Mouse (Mus musculus): ENCODE measurements around the gene Vrk3.
A peak's percentile ranks its signal among the peaks of the same experiment; 100 is the strongest.

Gene Vrk3

DNA sequence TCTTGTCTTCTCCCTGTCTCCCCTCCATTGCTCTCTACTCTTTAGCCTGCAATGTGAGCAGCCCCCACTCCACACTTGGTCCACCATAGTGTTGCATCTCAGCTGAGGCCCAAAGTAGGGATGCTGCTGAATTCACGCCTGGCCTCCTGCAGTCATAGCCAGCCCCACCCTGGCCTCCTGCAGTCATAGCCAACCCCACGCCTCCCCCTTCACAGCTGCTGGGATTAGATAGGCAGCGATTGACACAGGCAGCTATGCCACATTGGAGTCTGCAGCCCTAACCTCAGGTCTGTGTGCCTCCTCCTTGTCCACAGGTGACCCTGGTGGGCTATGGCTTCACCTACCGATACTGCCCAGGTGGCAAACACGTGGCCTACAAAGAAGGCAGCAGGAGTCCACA is 19.9 kb downstream of the Vrk3 start:
- DNase-seq = no peak

DNA sequence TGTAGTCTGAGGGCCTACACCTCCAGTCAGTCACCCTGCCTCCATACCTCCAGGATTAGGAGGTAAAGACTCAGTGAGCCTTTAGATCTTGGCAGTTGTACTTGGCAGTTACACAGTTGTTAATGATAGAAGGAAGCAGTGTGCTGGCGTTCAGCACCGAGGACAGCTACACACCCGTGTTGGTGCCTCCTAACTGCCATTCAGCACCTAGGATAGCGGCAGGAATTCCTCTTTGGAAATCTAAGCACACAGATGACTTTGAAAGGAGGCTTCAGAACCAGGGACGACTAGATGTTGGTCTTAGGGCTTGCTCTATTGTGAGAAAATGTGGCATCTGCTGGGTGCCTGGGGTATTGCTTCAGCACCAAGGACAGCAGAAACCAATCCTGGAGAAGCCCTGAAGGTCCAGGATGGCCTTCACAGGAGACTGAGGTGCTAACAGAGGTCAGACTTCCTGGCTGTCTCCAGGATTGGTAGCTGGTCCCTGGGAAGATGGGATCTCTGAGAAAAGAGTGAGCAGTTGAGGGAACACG is 21.9 kb downstream of the Vrk3 start:
- DNase-seq = peak; percentile 93

DNA sequence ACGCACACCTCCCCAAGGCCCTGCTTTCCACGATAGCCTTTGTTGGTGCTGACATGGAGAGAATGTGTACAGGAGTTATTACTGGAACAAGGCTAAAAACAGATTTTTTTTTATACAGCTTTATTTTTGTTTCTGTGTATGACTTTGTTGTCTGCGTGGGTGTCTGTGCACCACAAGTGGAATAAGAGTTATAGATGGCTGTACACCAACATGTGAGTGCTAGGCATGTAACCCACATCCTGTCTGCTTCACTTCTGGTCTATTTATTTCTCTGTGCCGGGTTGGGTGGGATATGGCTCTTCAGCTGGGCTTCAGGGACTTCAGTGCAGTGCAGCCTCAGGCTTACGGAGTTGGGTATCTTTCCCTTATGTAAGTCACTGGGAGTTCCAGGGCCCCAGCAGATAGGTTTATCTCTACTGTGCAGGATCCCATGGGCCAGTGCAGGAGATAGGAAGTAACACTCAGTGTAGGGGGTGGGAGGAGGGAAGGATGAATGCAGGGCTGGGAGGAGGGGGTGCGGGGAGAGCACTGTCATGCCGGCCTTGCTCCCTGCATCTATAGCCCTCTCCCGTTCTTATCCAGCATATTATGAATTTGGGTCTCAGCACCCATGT is 24.5 kb downstream of the Vrk3 start:
- DNase-seq = no peak

DNA sequence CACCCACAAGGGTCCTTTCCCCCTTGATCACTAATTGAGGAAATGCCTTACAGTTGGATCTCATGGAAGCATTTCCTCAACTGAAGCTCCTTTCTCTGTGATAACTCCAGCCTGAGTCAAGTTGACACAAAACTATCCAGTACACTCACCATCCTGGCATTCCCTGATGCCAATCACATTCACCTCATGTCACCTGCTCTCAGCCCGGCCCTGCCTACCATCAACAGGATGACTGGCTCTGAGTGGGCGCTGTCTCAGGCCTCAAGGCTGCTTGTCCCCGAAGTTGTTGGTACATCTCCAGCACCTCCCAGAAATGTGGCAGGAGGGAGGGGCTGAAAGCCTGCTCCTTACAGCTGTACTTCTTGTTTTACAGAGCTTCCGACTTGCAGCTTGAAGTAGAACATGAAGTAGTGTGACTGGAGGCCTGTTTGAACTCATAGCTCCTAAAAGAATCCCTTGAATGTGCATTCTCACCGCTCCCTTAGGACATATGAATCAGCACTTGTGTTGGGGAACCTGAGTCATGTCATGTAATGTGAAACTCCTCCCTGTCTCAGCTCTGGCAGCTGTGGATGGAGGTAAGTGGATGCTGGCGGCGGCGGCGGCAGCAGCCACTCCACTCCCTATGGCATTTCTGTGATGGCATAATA is 28.8 kb downstream of the Vrk3 start:
- no peak for DNase-seq

DNA sequence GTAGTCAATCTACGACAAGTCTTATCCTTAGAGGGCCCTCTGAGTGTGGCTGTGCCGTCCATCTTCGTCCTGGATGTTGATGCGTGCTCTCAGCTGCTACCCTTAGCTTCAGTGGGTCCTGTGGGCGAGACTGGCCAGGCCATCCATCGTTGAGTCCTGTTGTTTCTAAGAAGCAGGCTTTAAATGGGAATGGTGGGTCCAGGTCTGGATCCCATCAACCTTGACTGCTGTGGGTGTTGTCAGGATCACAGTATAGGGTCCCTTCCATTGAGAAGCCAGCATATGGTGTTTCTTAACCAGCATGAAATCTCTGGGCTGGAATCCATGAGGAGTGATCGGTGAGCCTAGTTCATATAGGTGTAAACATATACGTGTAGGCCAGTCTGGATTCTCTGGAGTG is 31.9 kb downstream of the Vrk3 start:
- no peak for DNase-seq

DNA sequence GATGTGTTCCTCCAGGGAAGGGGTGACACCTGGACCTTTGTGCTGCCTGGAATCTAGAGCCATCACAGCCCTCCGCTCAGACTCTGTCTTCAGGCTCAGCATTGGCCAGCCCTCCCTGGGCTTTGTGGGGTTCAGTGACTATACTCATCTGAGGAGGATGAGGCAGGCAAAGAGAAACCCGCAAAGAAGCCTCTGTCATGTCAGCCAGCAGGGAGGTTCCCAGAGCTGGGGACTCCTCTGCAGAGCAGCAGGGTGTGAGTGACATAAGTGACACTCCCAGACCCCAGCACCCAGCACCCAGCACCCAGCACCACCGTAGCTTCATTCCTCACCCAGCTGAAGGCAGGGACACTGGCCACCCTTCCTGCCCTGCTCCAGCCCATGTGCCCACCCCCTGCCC is 41.3 kb downstream of the Vrk3 start:
- no peak for DNase-seq

GRCm38 (mm10) chr7:44790066-44790465 is 41.9 kb downstream of the Vrk3 start:
- DNase-seq = no peak

DNA sequence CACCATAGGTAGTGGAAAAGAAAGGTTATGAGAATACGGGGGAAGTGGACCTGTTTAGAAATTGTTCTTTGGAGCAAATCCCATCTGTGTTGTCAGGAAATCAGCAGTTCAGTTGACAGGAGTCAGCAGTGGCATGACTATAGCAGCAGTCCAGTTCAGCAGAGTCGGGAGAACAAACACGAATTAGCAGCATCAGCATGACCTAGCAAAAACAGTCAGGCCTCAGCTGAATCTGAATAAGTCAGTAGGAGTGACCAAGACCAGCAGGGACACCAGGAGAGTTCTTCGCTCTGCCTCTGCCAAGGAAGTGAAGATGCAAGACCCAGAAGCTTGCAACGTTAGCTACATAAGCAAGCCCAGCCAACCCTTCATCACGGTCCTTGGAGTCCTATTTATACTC is 44.6 kb downstream of the Vrk3 start:
- no peak for DNase-seq

DNA sequence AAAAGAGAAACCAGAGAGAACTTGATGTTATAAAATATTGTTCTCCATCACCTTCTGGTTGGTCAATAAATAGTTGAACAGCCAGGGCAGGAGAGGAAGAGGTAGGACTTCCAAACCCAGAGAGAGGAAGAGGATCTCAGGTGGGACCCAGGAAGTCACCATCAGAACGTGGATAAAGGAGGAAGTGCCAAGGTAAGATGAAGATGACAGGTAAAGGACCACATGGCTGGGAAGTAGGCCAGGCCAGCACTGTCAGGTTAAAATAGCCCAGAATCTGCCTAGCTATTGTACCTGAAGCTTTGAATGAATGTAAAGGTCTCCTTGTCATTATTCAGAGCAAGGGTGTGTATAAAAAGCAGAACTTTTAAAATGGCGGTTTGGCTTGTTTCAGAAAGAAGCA is 60.7 kb downstream of the Vrk3 start:
- no peak for DNase-seq

GRCm38 (mm10) chr7:44809466-44809865 is 61.3 kb downstream of the Vrk3 start:
- DNase-seq = no peak

GRCm38 (mm10) chr7:44810365-44810764 is 62.2 kb downstream of the Vrk3 start:
- DNase-seq = no peak

GRCm38 (mm10) chr7:44810819-44811557 is 62.8 kb downstream of the Vrk3 start:
- DNase-seq = peak in 1 of 2 experiments; percentile 0

- DNase-seq = peak in 1 of 2 experiments; percentile 1
These were observed 64.6 kb downstream of the Vrk3 start for GRCm38 (mm10) chr7:44812651-44813325.

- DNase-seq = peak in 1 of 2 experiments; percentile 1
These were observed 65.8 kb downstream of the Vrk3 start for GRCm38 (mm10) chr7:44813985-44814384.

- DNase-seq = peak in 1 of 2 experiments; percentile 2
These were observed 66.2 kb downstream of the Vrk3 start for GRCm38 (mm10) chr7:44814423-44814822.

DNA sequence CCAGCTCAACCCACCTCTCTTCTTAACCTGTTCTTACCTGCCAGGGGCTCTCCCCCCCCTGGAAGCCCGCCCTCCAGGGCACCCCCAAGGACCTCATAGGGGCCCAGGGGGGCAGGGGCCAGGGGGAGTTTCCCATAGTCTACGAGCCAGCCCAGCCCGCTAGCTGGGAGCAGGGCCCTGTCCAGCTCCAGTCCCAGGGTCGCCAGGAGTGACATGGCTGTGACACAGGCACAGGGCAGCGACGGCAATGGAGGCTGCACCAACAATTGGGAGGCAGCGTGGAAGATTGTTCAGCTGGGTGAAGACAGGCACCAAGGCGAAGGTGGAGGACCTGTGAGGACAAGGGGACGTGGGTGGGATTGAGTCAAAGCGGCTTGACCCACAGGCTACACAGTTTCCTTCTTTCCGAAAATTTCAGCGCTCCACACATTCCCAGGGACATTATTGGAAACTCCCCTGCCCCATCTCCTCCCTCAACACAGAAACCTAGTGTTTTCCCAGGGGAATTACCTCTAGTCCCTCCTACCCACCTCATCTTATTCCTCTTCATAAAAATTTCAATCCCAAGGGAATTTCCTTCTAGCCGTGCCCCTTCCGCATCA is 66.8 kb downstream of the Vrk3 start:
- DNase-seq = peak in 1 of 2 experiments; percentile 9

- DNase-seq = peak; percentile 100
These were observed 67.7 kb downstream of the Vrk3 start, which contains the start of the genes Nup62 and Il4i1 for GRCm38 (mm10) chr7:44815721-44816469. TSS of gene Nup62 (plus strand) at chr7:44816088. TSS of gene Il4i1 (plus strand) at chr7:44816387.

GRCm38 (mm10) chr7:44816470-44817021 is 68.3 kb downstream of the Vrk3 start, which contains the start of gene Atf5:
TSS of gene Atf5 (minus strand) at chr7:44816658.
- DNase-seq = peak; percentile 79 to 88

- DNase-seq = no peak
These were observed 69.2 kb downstream of the Vrk3 start for GRCm38 (mm10) chr7:44817441-44817840.

DNA sequence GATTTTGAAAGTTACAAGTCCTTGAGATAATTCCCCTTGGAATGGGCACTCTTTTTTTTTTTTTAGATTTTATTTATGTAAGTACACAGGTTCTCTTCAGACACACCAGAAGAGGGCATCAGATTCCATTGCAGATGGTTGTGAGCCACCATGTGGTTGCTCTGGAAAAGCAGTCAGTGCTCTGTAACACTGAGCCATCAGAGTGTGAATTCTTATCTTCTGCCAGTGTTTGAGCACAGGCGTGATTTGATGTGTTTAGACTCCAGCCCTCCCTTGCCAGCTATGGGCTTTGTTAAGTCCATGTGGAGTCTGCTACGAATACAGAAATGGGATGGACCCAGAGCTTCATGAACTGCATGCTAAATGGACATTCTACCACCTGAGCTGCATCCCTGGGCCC is 70.0 kb downstream of the Vrk3 start:
- peak in 1 of 2 experiments; percentile 0 for DNase-seq

- DNase-seq = peak; percentile 70 to 73
These were observed 70.6 kb downstream of the Vrk3 start for GRCm38 (mm10) chr7:44818751-44819235.
